28 mouse cellular contexts compared by ENCODE assay signal in genomic region chr17:61313424-61313823, GRCm38 (mm10).
"Had no signal": no experiment of that assay in that cellular context is flagged by ENCODE, and none has a peak within 500 bp of the region (broad histone marks: within the 10 kb centered on the region; RNA-seq: fewer than 3 reads in every experiment).

No protein-coding gene starts in this region.

- H3K27me3 ChIP-seq: embryonic facial prominence, embryonic 12.5 days; embryonic facial prominence, embryonic 13.5 days; embryonic facial prominence, embryonic 15.5 days; forebrain, embryonic 12.5 days; forebrain, embryonic 13.5 days; forebrain, embryonic 15.5 days had no signal

- ATAC-seq: forebrain, embryonic 13.5 days; forebrain, embryonic 14.5 days; forebrain, embryonic 15.5 days; forebrain, embryonic 16.5 days; forebrain, postnatal 0 days had no signal

- H3K27ac ChIP-seq: embryonic facial prominence, embryonic 10.5 days; embryonic facial prominence, embryonic 12.5 days; embryonic facial prominence, embryonic 13.5 days; embryonic facial prominence, embryonic 15.5 days; forebrain, embryonic 10.5 days; forebrain, embryonic 12.5 days; forebrain, embryonic 13.5 days; forebrain, embryonic 15.5 days; gastrocnemius, adult 2 months; heart, adult 2 months had no signal

- H3K36me3 ChIP-seq: embryonic facial prominence, embryonic 10.5 days; embryonic facial prominence, embryonic 12.5 days; embryonic facial prominence, embryonic 13.5 days; embryonic facial prominence, embryonic 15.5 days; forebrain, embryonic 10.5 days; forebrain, embryonic 12.5 days; forebrain, embryonic 15.5 days had no signal

- H3K9me3 ChIP-seq: embryonic facial prominence, embryonic 10.5 days; embryonic facial prominence, embryonic 13.5 days; embryonic facial prominence, embryonic 15.5 days; forebrain, embryonic 10.5 days; forebrain, embryonic 12.5 days; forebrain, embryonic 13.5 days; forebrain, embryonic 15.5 days had no signal

- H3K4me2 ChIP-seq: embryonic facial prominence, embryonic 12.5 days; embryonic facial prominence, embryonic 13.5 days; embryonic facial prominence, embryonic 15.5 days; forebrain, embryonic 12.5 days; forebrain, embryonic 13.5 days; forebrain, embryonic 15.5 days had no signal

- H3K4me3 ChIP-seq: embryonic facial prominence, embryonic 10.5 days; embryonic facial prominence, embryonic 12.5 days; embryonic facial prominence, embryonic 13.5 days; embryonic facial prominence, embryonic 15.5 days; erythroblast, embryonic 14.5 days; forebrain, embryonic 10.5 days; forebrain, embryonic 12.5 days; forebrain, embryonic 13.5 days; forebrain, embryonic 15.5 days; gastrocnemius, adult 2 months; heart, adult 2 months had no signal

- DNase-seq: cerebellum, adult 8-10 months; cerebellum, adult 9-10 months; cerebellum, adult 9-11 months; cerebellum, postnatal 10 days; cerebellum, postnatal 14 days; cerebellum, postnatal 25 days; cerebellum, postnatal 36 days; embryo, embryonic 11 days; forebrain, postnatal 0 days; gastrocnemius, adult 2 months; gastrocnemius, postnatal 10 days; gastrocnemius, postnatal 14 days; gastrocnemius, postnatal 25 days; gastrocnemius, postnatal 36 days; heart, adult 11 months; heart, adult 18-20 months; heart, adult 2 months had no signal

- H3K9ac ChIP-seq: embryonic facial prominence, embryonic 12.5 days; embryonic facial prominence, embryonic 13.5 days; embryonic facial prominence, embryonic 15.5 days; forebrain, embryonic 12.5 days; forebrain, embryonic 13.5 days; forebrain, embryonic 15.5 days; forebrain, postnatal 0 days had no signal

- H3K4me1 ChIP-seq: embryonic facial prominence, embryonic 10.5 days; embryonic facial prominence, embryonic 12.5 days; embryonic facial prominence, embryonic 13.5 days; embryonic facial prominence, embryonic 15.5 days; forebrain, embryonic 10.5 days; forebrain, embryonic 12.5 days; forebrain, embryonic 13.5 days; forebrain, embryonic 15.5 days had no signal
